Mouse (Mus musculus): ENCODE results near the gene Slu7.

Slu7 gene

DNA sequence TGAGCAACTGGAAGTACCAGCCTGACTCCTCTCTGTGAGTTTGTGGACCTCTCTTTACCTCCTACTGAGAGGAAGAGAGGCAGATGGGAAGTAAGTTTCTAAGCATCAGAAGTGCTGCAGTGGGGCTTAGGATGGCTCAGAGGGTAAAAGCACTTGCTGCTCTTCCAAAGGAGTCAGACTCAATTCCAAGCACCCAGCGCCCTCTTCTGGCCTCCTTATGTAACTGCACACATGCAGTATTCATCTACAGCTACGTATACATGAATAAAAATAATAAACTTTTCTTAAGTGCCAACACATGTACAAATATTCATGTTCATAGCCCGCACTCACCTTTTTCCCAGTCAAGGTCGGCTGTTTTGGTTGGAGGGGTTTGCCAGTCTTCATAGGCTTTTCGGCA is 9.2 kb upstream of the Slu7 start:
- in situ Hi-C loops (cut with MboI) = no loop called here

DNA sequence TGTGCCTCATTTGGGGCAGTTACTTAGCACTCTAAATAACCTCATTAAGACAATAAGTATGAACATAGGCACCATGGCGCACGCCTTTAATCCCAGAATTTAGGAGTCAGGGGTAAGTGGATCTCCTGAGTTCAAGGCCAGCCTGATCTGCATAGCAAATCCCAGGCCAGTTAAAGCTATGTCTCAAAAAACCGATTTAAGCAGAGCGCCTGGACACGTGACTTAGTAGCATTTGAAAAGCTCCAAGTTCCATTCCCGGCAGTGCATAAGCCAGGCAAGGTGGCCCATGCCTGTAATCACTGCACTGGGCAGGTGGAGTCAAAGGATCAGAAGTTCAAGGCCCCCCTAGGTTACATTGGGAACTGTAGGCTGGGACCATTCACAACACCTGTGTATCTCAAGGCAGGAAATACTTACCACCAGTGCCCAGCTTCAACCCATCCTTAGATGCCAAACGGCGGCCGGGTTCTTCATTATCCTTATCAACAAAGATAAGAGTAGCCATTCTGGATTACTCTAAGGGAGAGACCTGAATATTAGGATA is 8.3 kb upstream of the Slu7 start:
- in situ Hi-C loops (cut with MboI) = no loop called here

- in situ Hi-C loops (cut with MboI) = no loop called here
Observed at GRCm38 (mm10) chr11:43425824-43426413, 7.6 kb upstream of the Slu7 start, which contains the start of gene Pttg1. TSS of gene Pttg1 (minus strand) at chr11:43426251.

DNA sequence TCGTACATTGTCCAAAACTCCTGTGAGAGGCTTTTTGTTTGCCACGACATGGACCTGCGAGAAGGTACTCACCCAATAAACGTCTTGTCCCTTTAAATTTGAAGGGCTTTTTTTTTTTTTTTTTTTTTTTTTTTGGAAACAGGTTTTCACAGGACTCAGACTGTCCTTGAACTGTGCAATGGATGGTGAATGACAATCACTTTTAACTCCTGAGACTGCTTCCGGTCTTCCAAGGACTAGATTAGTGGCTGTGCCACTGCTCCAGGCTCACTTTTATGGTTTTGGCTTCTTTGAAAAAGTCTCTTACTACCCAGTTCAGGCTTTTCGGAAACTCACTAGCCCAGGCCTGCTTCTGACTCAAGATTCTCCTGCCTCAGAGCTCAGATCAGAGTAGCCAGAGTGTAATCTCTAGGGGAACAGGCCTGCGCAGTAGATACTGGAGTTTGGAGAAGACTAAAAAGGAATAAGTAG is 7.1 kb upstream of the Slu7 start:
- in situ Hi-C loops (cut with MboI) = no loop called here

- in situ Hi-C loops (cut with MboI) = no loop called here
Observed at GRCm38 (mm10) chr11:43434024-43434407, 472 bp downstream of the Slu7 start.

GRCm38 (mm10) chr11:43441121-43441520 is 7.6 kb downstream of the Slu7 start:
- in situ Hi-C loops (cut with MboI) = no loop called here

DNA sequence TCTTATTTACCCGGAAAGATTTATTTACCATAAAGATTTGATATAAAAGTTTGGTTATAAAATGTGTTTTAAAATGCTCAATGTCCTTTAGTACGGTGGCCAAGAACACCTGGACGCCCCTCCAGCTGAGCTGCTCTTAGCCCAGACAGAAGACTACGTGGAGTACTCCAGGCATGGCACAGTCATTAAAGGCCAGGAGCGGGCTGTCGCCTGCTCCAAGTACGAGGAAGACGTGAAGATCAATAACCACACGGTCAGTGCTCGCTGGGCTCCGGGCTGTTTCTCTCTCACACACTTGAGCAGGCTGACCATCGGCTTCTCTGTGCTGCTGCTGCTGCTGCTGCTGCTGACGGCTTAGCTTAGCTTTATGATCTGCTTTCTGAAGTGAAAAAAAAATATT is 9.6 kb downstream of the Slu7 start:
- in situ Hi-C loops (cut with MboI) = no loop called here

GRCm38 (mm10) chr11:43449916-43450315 is 16.4 kb downstream of the Slu7 start:
- in situ Hi-C loops (cut with MboI) = no loop called here

- in situ Hi-C loops (cut with MboI) = no loop called here
Observed at GRCm38 (mm10) chr11:43451322-43451721, 17.8 kb downstream of the Slu7 start.

DNA sequence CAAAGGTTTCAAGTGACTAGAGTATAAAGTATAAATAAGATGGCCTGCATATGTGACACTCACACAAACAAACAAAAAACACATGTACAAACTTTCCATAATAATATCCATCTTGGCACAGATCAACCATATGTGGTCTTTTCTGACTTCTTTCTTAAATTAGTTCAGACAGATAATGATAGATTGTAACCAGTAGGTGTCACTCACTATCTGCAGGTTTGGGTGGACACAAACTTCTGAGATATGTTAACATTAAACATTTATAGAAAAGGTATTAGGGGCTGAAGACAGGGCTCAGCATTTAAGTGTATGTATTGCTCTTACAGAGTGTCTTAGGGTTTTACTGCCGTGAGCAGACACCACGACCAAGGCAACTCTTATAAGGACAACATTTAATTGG is 18.7 kb downstream of the Slu7 start:
- in situ Hi-C loops (cut with MboI) = no loop called here

- in situ Hi-C loops (cut with MboI) = no loop called here
Observed at GRCm38 (mm10) chr11:43463204-43463603, 29.7 kb downstream of the Slu7 start.

GRCm38 (mm10) chr11:43470118-43470517 is 36.6 kb downstream of the Slu7 start:
- in situ Hi-C loops (cut with MboI) = no loop called here

- in situ Hi-C loops (cut with MboI) = no loop called here
Observed at GRCm38 (mm10) chr11:43470881-43471820, 37.6 kb downstream of the Slu7 start.

GRCm38 (mm10) chr11:43473115-43473514 is 39.6 kb downstream of the Slu7 start:
- in situ Hi-C loops (cut with MboI) = no loop called here

DNA sequence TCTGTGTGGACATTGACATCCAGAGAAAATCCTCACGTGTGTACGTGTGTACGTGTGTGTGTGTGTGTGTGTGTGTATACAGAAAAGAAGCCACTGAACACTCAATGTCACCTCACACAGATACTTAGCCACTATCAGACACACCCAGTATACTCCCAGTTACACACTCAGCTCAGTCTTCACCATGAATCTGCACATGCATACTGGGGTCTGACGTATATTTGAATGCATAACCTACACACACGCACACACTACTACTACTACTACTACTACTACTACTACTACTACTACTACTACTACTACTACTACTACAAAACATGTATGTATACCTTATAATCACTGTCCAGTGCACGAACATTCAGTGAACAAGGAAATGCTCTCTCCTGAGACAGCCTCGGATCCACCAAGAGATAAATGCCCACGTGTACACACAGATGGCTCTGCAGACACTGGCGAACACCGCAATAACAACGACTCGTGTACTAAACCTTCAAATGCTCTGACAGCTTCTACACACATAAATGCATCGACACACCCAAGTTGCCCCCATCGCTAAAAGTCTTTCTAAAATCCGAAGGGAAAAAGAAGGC is 40.2 kb downstream of the Slu7 start:
- in situ Hi-C loops (cut with MboI) = no loop called here

DNA sequence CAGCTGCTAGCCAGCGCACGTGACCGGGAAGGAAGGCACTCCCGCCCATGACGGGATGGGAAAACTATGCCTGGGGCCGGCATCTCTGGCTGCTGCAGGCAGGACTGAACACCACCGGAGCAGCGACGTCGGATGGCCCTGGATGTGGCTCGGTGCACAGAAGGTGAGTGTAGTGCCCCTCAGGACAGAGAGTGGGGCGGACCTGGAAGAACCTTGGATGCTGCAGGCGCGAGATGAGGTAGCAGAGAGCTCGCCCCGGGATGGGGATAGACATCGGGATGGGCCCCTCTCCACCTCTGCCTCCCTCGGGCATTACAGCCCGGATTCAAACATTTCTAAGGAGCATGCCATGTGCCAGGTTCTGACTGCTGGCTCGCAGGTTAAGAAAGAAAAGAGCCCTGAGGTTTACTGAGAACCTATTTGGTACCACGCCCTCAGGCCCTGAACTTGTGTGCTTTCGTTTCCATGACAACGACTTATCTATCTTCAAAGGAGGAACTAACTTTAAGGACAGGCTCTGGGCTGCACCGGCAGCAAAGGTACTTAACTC is 40.8 kb downstream of the Slu7 start, which contains the start of gene C1qtnf2:
C1qtnf2 (plus strand) TSS at position 52 of the 550 bp plus-strand sequence.
- in situ Hi-C loops (cut with MboI) = no loop called here

- in situ Hi-C loops (cut with MboI) = no loop called here
Observed at GRCm38 (mm10) chr11:43479376-43479775, 45.8 kb downstream of the Slu7 start.

DNA sequence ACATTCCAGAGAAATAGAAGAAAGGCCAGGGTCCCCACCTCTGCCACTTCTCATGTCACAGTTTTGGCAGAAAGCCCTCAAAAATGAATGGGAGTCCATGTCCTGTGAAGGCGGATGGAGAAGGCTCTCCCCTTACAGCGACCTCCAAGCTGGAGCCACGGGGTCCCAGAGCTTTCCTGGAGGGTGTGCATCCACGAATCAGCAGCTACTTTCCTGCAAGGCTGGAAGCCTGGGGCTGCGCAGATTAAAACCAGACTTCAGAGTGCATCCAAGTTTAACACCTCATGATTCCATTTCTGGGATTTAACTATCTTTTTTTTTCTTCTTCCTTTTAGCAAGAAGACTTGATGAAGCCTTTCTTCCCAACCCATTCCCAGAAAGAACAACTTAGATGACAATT is 47.0 kb downstream of the Slu7 start:
- in situ Hi-C loops (cut with MboI) = no loop called here

- in situ Hi-C loops (cut with MboI) = no loop called here
Observed at GRCm38 (mm10) chr11:43481672-43482522, 48.4 kb downstream of the Slu7 start.

- in situ Hi-C loops (cut with MboI) = no loop called here
Observed at GRCm38 (mm10) chr11:43483122-43483792, 49.7 kb downstream of the Slu7 start.

DNA sequence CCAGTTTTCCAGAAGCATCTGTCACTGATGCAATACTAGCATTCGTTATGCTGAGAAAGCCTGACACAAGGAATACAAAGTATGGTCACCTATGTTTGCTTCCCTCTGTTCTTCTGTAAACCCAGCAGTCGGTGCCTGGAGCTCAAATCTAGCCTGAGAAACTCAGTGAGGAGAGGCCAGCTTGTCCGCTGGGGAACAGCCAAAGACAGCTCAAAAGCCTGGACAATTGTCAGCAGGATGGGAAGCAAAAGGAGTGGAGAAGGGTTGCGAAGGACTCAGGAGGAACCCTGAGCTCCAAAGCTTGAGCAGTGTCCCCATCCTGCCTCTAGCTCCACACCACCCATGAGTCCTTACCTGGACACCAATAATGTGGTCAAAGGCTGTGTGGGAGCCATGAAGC is 50.5 kb downstream of the Slu7 start:
- in situ Hi-C loops (cut with MboI) = no loop called here

Data from mature B cell (primary cell).